Mouse (Mus musculus) lung, embryonic 16.5 days (tissue): ENCODE data around the gene Mctp2. TPM values are rescaled to one million over a fixed set of nuclear protein-coding genes. Genes with fewer than 3 reads are reported as not detected.
A peak's percentile ranks its signal among the peaks of the same experiment; 100 is the strongest.

Experiments
- ATAC-seq: fragments of 200-750 bp; cut with Nextera tagmentation; 2 replicates; pipeline ENCODE4 v1.8.0; 2017; ENCODE audit warnings: low read depth, mild to moderate bottlenecking, moderate library complexity
- H3K27ac ChIP-seq: fragments of 300-500 bp; sonication (generic); 2 replicates; pipeline ENCODE4 v1.5.1; 2014; ENCODE audit warnings: mild to moderate bottlenecking, control low read depth, low read length
- H3K27me3 ChIP-seq: fragments of 300-500 bp; sonication (generic); 2 replicates; pipeline ENCODE4 v1.6.1; 2014; ENCODE audit warnings: low read depth, low read length, mixed read lengths; ENCODE audit not compliant: control insufficient read depth, insufficient read depth
- H3K36me3 ChIP-seq: fragments of 300-500 bp; sonication (generic); 2 replicates; pipeline ENCODE4 v1.6.1; 2014; ENCODE audit warnings: low read length; ENCODE audit not compliant: control insufficient read depth, insufficient read depth
- H3K4me1 ChIP-seq: fragments of 300-500 bp; sonication (generic); replicated peaks from 2 replicates; pipeline ENCODE4 v1.6.1; 2014; ENCODE audit warnings: low read length, mixed read lengths; ENCODE audit not compliant: control insufficient read depth, insufficient read depth
- H3K4me2 ChIP-seq: fragments of 300-500 bp; sonication (generic); 2 replicates; pipeline ENCODE4 v1.6.1; 2014; ENCODE audit warnings: low read depth, low read length, control low read depth
- H3K4me3 ChIP-seq: fragments of 300-500 bp; sonication (generic); 2 replicates; pipeline ENCODE4 v1.5.1; 2014; ENCODE audit warnings: mild to moderate bottlenecking, low read length, control low read depth
- H3K9ac ChIP-seq: fragments of 300-500 bp; sonication (generic); 2 replicates; pipeline ENCODE4 v1.6.1; 2014; ENCODE audit warnings: low read length, control low read depth
- H3K9me3 ChIP-seq: fragments of 300-500 bp; sonication (generic); 2 replicates; pipeline ENCODE4 v1.6.1; 2016; ENCODE audit warnings: low read length; ENCODE audit not compliant: control insufficient read depth
- WGBS: fragments of 180-500 bp; shearing (Covaris S2); extraction: QIAGEN DNeasy Blood & Tissue Kit; methylation state at CpG from one replicate; pipeline ENCODE4 v1.1.7; 2014; 5-methylcytosine and 5-hydroxymethylcytosine counted together
- polyA plus RNA-seq: library from polyadenylated mRNA; unstranded; fragments of >200 nt; fragmentation: Nextera tagmentation; extraction: Ambion mirVana; gene quantifications from 2 replicates; pipeline ENCODE4 v1.2.1, GENCODE M21; 2015

Mctp2 gene
- 4.4 and 4.6 TPM in 2 replicates for polyA plus RNA-seq

GRCm38 (mm10) chr7:72306382-72306841, at the start of gene Mctp2:
Gene Mctp2 (minus strand): TSS chr7:72306608.
- Histone ChIP-seq H3K36me3 (no peaks in the 10 kb centered on the region), H3K27me3 (no peaks in the 10 kb centered on the region), H3K9ac (peak within 1 kb of the TSS; percentile 78), H3K4me1 (no peaks in the 10 kb centered on the region; the same call in 1 of the 2 replicates), H3K4me2 (peak within 1 kb of the TSS; percentile 95), H3K9me3 (no peaks in the 10 kb centered on the region), H3K4me3 (peak within 1 kb of the TSS; percentile 78), H3K27ac (peak within 1 kb of the TSS; percentile 26; the same call in 1 of the 2 replicates)
- WGBS, result under 1% methylated on average over 28 of the region's 28 CpGs
- peak; percentile 96 for ATAC-seq

GRCm38 (mm10) chr7:72345901-72346300, 39.5 kb upstream of the Mctp2 start:
- Histone ChIP-seq H3K9ac (no peak overlapping the region), H3K4me1 (no peaks in the 10 kb centered on the region), H3K27ac (no peak overlapping the region), H3K4me2 (no peak overlapping the region), H3K4me3 (no peak overlapping the region), H3K36me3 (no peaks in the 10 kb centered on the region), H3K9me3 (no peaks in the 10 kb centered on the region), H3K27me3 (no peaks in the 10 kb centered on the region)
- ATAC-seq, result no peak

GRCm38 (mm10) chr7:72343751-72344150, 37.3 kb upstream of the Mctp2 start:
- no peak overlapping the region for H3K9ac ChIP-seq
- no peak overlapping the region for H3K27ac ChIP-seq
- no peaks in the 10 kb centered on the region for H3K9me3 ChIP-seq
- H3K4me2 ChIP-seq, result no peak overlapping the region
- no peak for ATAC-seq
- H3K36me3 ChIP-seq, result no peaks in the 10 kb centered on the region
- no peaks in the 10 kb centered on the region for H3K27me3 ChIP-seq
- 79% methylated on average over 2 of the region's 2 CpGs for WGBS
- no peaks in the 10 kb centered on the region for H3K4me1 ChIP-seq
- H3K4me3 ChIP-seq, result no peak overlapping the region

GRCm38 (mm10) chr7:72342822-72343221, 36.4 kb upstream of the Mctp2 start:
- ATAC-seq, result no peak
- Histone ChIP-seq H3K4me2 (no peak overlapping the region), H3K27ac (no peak overlapping the region), H3K27me3 (no peaks in the 10 kb centered on the region), H3K4me3 (no peak overlapping the region), H3K36me3 (no peaks in the 10 kb centered on the region), H3K4me1 (no peaks in the 10 kb centered on the region), H3K9ac (no peak overlapping the region), H3K9me3 (no peaks in the 10 kb centered on the region)
- WGBS, result 60% methylated on average over 2 of the region's 2 CpGs

GRCm38 (mm10) chr7:72325961-72326360, 19.6 kb upstream of the Mctp2 start:
- no peak overlapping the region for H3K9ac ChIP-seq
- H3K27ac ChIP-seq, result no peak overlapping the region
- no peak overlapping the region for H3K4me2 ChIP-seq
- ATAC-seq, result no peak
- WGBS, result 51% methylated on average over 5 of the region's 5 CpGs
- no peaks in the 10 kb centered on the region for H3K4me1 ChIP-seq
- H3K4me3 ChIP-seq, result no peak overlapping the region
- H3K9me3 ChIP-seq, result no peaks in the 10 kb centered on the region
- no peaks in the 10 kb centered on the region for H3K36me3 ChIP-seq
- H3K27me3 ChIP-seq, result no peaks in the 10 kb centered on the region

- WGBS, result 68% methylated on average over 4 of the region's 4 CpGs
- no peak overlapping the region for H3K4me2 ChIP-seq
- no peak for ATAC-seq
Measured at GRCm38 (mm10) chr7:72320906-72321305, 14.5 kb upstream of the Mctp2 start.

GRCm38 (mm10) chr7:72320441-72320840, 14.0 kb upstream of the Mctp2 start:
- Histone ChIP-seq H3K9me3 (no peaks in the 10 kb centered on the region), H3K27me3 (no peaks in the 10 kb centered on the region), H3K36me3 (no peaks in the 10 kb centered on the region), H3K4me2 (no peak overlapping the region), H3K4me3 (no peak overlapping the region), H3K27ac (no peak overlapping the region), H3K4me1 (no peaks in the 10 kb centered on the region), H3K9ac (no peak overlapping the region)
- WGBS, result 85% methylated on average over 4 of the region's 4 CpGs
- no peak for ATAC-seq

More at GRCm38 (mm10) chr7:72320906-72321305, 14.5 kb upstream of the Mctp2 start:
- H3K9ac ChIP-seq, result no peak overlapping the region
- no peaks in the 10 kb centered on the region for H3K4me1 ChIP-seq
- no peak overlapping the region for H3K4me3 ChIP-seq
- H3K9me3 ChIP-seq, result no peaks in the 10 kb centered on the region
- no peak overlapping the region for H3K27ac ChIP-seq
- H3K27me3 ChIP-seq, result no peaks in the 10 kb centered on the region
- H3K36me3 ChIP-seq, result no peaks in the 10 kb centered on the region

- H3K4me3 ChIP-seq, result no peak overlapping the region
- no peaks in the 10 kb centered on the region for H3K4me1 ChIP-seq
- 64% methylated on average over 9 of the region's 9 CpGs for WGBS
- no peaks in the 10 kb centered on the region for H3K9me3 ChIP-seq
- no peaks in the 10 kb centered on the region for H3K27me3 ChIP-seq
- no peaks in the 10 kb centered on the region for H3K36me3 ChIP-seq
- no peak for ATAC-seq
- no peak overlapping the region for H3K9ac ChIP-seq
- H3K27ac ChIP-seq, result no peak overlapping the region
- H3K4me2 ChIP-seq, result no peak overlapping the region
Measured at GRCm38 (mm10) chr7:72314395-72315060, 8.1 kb upstream of the Mctp2 start.

- no peak overlapping the region for H3K27ac ChIP-seq
- no peaks in the 10 kb centered on the region for H3K36me3 ChIP-seq
- no peaks in the 10 kb centered on the region for H3K27me3 ChIP-seq
- no peak for ATAC-seq
- 56% methylated on average over 3 of the region's 3 CpGs for WGBS
- H3K9ac ChIP-seq, result no peak overlapping the region
- H3K4me3 ChIP-seq, result no peak overlapping the region
- no peaks in the 10 kb centered on the region for H3K4me1 ChIP-seq
- no peaks in the 10 kb centered on the region for H3K9me3 ChIP-seq
- no peak overlapping the region for H3K4me2 ChIP-seq
Measured at GRCm38 (mm10) chr7:72313908-72314307, 7.5 kb upstream of the Mctp2 start.
